Comparison of ENCODE assay signal across 10 mouse cellular contexts in genomic region chr13:117659511-117659910, GRCm38 (mm10). TPM values are rescaled to one million over a fixed set of nuclear protein-coding genes. Genes with fewer than 3 reads are reported as not detected.
DNase-seq lines count a peak whose midpoint lies in the region; ATAC-seq lines count a peak whose summit lies in the region.
"Had no signal": no experiment of that assay in that cellular context is flagged by ENCODE, and none has a peak within 500 bp of the region (broad histone marks: within the 10 kb centered on the region; RNA-seq: fewer than 3 reads in every experiment).

No protein-coding gene starts in this region.

- intact Hi-C loops in left cerebral cortex, postnatal 14 days (cut with DNase I), result no loop called here

- ATAC-seq in cerebellum, adult (ENCODE audit: insufficient number of reproducible peaks, low FRiP score, low TSS enrichment), result no peak
- no peak for ATAC-seq in inflammation-experienced regulatory T-cells, adult 6 months
- ATAC-seq: midbrain, embryonic 16.5 days had no signal

- DNase-seq in cerebellum, adult 9-10 months, result peak; percentile 47
- DNase-seq in 3T3-L1 (ENCODE audit: low read depth, low spot score), result peak; percentile 8
- DNase-seq in frontal cortex, postnatal 14 days (ENCODE audit: low spot score in 2 of 2), result peak; percentile 45 to 62
- peak; percentile 78 to 91 for DNase-seq in left cerebral cortex, postnatal 14 days (ENCODE audit: low spot score in 2 of 2)
- no peak for DNase-seq in spleen, postnatal 10 days (ENCODE audit: low spot score in 2 of 2)
- DNase-seq in kidney, postnatal 10 days, result no peak

RNA-seq across cellular contexts. Expression of gene Hcn1, which starts 57.4 kb away (rescaled TPM):
- total RNA-seq in left cerebral cortex, postnatal 14 days (2021), result 10 to 100 TPM; 34.0 to 35.0 TPM
- under 1 TPM in 2 of 3 experiments, not detected in 1; 0.08 to 0.16 TPM for polyA plus RNA-seq in inflammation-experienced regulatory T-cells, adult 6 months (2017; shearing (Covaris generic))
- polyA plus RNA-seq: kidney, postnatal 0 days had no signal

Comparison
In these comparisons a context has a peak if more than half of its experiments do, and no peak if none do; other contexts are left out.
1. DNase-seq: peak in cerebellum, adult 9-10 months (single experiment), 3T3-L1 (single experiment), frontal cortex, postnatal 14 days (2 of 2) and left cerebral cortex, postnatal 14 days (2 of 2); none in spleen, postnatal 10 days (0 of 2) and kidney, postnatal 10 days (single experiment).